In the genomic region with DNA sequence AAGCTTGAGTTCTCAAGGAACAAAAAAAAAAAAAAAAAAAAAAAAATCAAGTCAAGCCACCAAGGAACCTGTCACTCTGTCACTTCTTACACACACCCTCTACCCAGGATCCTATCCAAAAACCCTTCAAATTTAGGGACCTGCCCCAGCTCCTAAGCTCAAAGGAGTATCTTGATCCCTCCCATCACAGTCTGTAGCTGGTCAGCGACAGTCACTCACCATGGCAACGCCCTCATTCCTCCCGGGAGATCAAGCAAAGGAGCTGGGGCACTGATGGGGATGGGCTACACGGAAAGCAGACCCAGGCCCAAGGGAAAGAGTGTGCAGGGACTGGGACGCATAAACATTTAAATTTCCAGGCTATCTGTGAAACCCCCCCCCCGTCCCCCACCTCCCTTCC, we compare ENCODE assay signal across 8 mouse cellular contexts. TPM values are rescaled to one million over a fixed set of nuclear protein-coding genes. Genes with fewer than 3 reads are reported as not detected.
DNase-seq lines count a peak whose midpoint lies in the region; ATAC-seq and TF ChIP-seq lines count a peak whose summit lies in the region.

No protein-coding gene starts in this region.

- H3K27ac ChIP-seq in intestine, embryonic 14.5 days (ENCODE audit: low read depth) = no peak overlapping the region; the same call in 1 of the 2 replicates
- H3K27ac ChIP-seq in intestine, postnatal 0 days (ENCODE audit: low read depth, low read length) = no peak overlapping the region
- H3K27ac ChIP-seq in embryonic facial prominence, embryonic 12.5 days = peak overlapping the region; percentile 97; the same call in 1 of the 2 replicates
- no peak overlapping the region for H3K27ac ChIP-seq in hindbrain, embryonic 14.5 days
- H3K27ac ChIP-seq in midbrain, postnatal 0 days (ENCODE audit: low read depth, low read length) = peak overlapping the region; percentile 38

- H3K36me3 ChIP-seq in intestine, embryonic 14.5 days (ENCODE audit: control insufficient read depth, insufficient read depth, low read length) = peaks cover 26% of the 10 kb centered on the region
- peaks cover 2% of the 10 kb centered on the region; the same call in 1 of the 2 replicates for H3K36me3 ChIP-seq in intestine, postnatal 0 days (ENCODE audit: control insufficient read depth, insufficient read depth)
- H3K36me3 ChIP-seq in embryonic facial prominence, embryonic 12.5 days = peaks cover 37% of the 10 kb centered on the region
- peaks cover 43% of the 10 kb centered on the region for H3K36me3 ChIP-seq in hindbrain, embryonic 14.5 days (replicated peaks; ENCODE audit: control insufficient read depth, insufficient read depth)
- peaks cover 24% of the 10 kb centered on the region for H3K36me3 ChIP-seq in midbrain, postnatal 0 days (ENCODE audit: insufficient read depth, low read length)

- peak overlapping the region; percentile 75 for H3K4me2 ChIP-seq in intestine, embryonic 14.5 days (ENCODE audit: low read length)
- H3K4me2 ChIP-seq in intestine, postnatal 0 days (replicated peaks; ENCODE audit: low read depth) = no peak overlapping the region
- H3K4me2 ChIP-seq in embryonic facial prominence, embryonic 12.5 days (replicated peaks) = peak overlapping the region; percentile 91
- peak overlapping the region; percentile 90 for H3K4me2 ChIP-seq in hindbrain, embryonic 14.5 days (replicated peaks)
- H3K4me2 ChIP-seq in midbrain, postnatal 0 days (ENCODE audit: low read depth, low read length, poor library complexity, severe bottlenecking) = peak overlapping the region; percentile 89

- no peak overlapping the region for H3K9ac ChIP-seq in intestine, embryonic 14.5 days (ENCODE audit: low read length)
- H3K9ac ChIP-seq in intestine, postnatal 0 days (ENCODE audit: low read depth, low read length) = no peak overlapping the region
- H3K9ac ChIP-seq in embryonic facial prominence, embryonic 12.5 days = no peak overlapping the region
- no peak overlapping the region for H3K9ac ChIP-seq in hindbrain, embryonic 14.5 days
- H3K9ac ChIP-seq in midbrain, postnatal 0 days (replicated peaks; ENCODE audit: low read length, poor library complexity, severe bottlenecking) = peak overlapping the region; percentile 94

- H3K9me3 ChIP-seq in intestine, embryonic 14.5 days (ENCODE audit: control insufficient read depth, low read length) = no peaks in the 10 kb centered on the region
- H3K9me3 ChIP-seq in intestine, postnatal 0 days (ENCODE audit: control insufficient read depth) = no peaks in the 10 kb centered on the region
- no peaks in the 10 kb centered on the region for H3K9me3 ChIP-seq in embryonic facial prominence, embryonic 12.5 days
- no peaks in the 10 kb centered on the region for H3K9me3 ChIP-seq in hindbrain, embryonic 14.5 days (ENCODE audit: control insufficient read depth, low read length)
- H3K9me3 ChIP-seq in midbrain, postnatal 0 days (ENCODE audit: low read length) = no peaks in the 10 kb centered on the region

- no peak for DNase-seq in intestine, embryonic 14.5 days (ENCODE audit: low spot score)
- DNase-seq in hindbrain, embryonic 14.5 days (ENCODE audit: low spot score) = no peak
- no peak for DNase-seq in midbrain, postnatal 0 days (ENCODE audit: low spot score)
- no peak for DNase-seq in B cell, adult 2 months
- DNase-seq in left cerebral cortex, postnatal 4 days = no peak
- DNase-seq in layer of hippocampus, postnatal 25 days (ENCODE audit: extremely low spot score in 1 of 2, low spot score in 1 of 2) = no peak

- intact Hi-C loops in left cerebral cortex, postnatal 4 days (cut with DNase I) = no loop called here

- H3K27me3 ChIP-seq in intestine, embryonic 14.5 days (replicated peaks; ENCODE audit: control insufficient read depth, insufficient read depth, low read length) = no peaks in the 10 kb centered on the region; the same call in 1 of the 2 replicates
- peaks cover 33% of the 10 kb centered on the region for H3K27me3 ChIP-seq in intestine, postnatal 0 days (replicated peaks; ENCODE audit: control insufficient read depth, insufficient read depth, low read length)
- peaks cover 9% of the 10 kb centered on the region for H3K27me3 ChIP-seq in embryonic facial prominence, embryonic 12.5 days
- H3K27me3 ChIP-seq in hindbrain, embryonic 14.5 days (ENCODE audit: control insufficient read depth, insufficient read depth, low read length) = no peaks in the 10 kb centered on the region; the same call in 1 of the 2 replicates
- no peaks in the 10 kb centered on the region for H3K27me3 ChIP-seq in midbrain, postnatal 0 days (ENCODE audit: insufficient read depth, low read length)

- ATAC-seq in intestine, embryonic 14.5 days (replicated peaks; ENCODE audit: low FRiP score, low TSS enrichment, low read depth) = no peak
- no peak for ATAC-seq in intestine, postnatal 0 days
- no peak for ATAC-seq in embryonic facial prominence, embryonic 12.5 days (ENCODE audit: insufficient number of reproducible peaks, insufficient read depth, low FRiP score, low TSS enrichment)
- ATAC-seq in hindbrain, embryonic 14.5 days (ENCODE audit: low FRiP score) = no peak
- ATAC-seq in midbrain, postnatal 0 days (ENCODE audit: low FRiP score) = no peak

- TF ChIP-seq CTCF in intestine, postnatal 0 days (IDR thresholded peaks at IDR 0.05; ENCODE audit: low read depth) = no peak
- TF ChIP-seq CTCF in midbrain, postnatal 0 days (IDR thresholded peaks at IDR 0.05) = no peak

- peaks cover 37% of the 10 kb centered on the region for H3K4me1 ChIP-seq in intestine, embryonic 14.5 days (replicated peaks; ENCODE audit: control insufficient read depth, insufficient read depth, low read length)
- H3K4me1 ChIP-seq in intestine, postnatal 0 days (replicated peaks; ENCODE audit: control insufficient read depth, insufficient read depth, low read length) = no peaks in the 10 kb centered on the region
- H3K4me1 ChIP-seq in embryonic facial prominence, embryonic 12.5 days = peaks cover 35% of the 10 kb centered on the region
- H3K4me1 ChIP-seq in hindbrain, embryonic 14.5 days (replicated peaks; ENCODE audit: control insufficient read depth, insufficient read depth, low read length) = peaks cover 34% of the 10 kb centered on the region
- peaks cover 20% of the 10 kb centered on the region for H3K4me1 ChIP-seq in midbrain, postnatal 0 days (ENCODE audit: insufficient read depth, low read length)

- 18% methylated on average over 6 of the region's 6 CpGs for WGBS in intestine, embryonic 14.5 days
- 20% methylated on average over 6 of the region's 6 CpGs for WGBS in intestine, postnatal 0 days
- 9% methylated on average over 6 of the region's 6 CpGs for WGBS in embryonic facial prominence, embryonic 12.5 days
- 1% methylated on average over 6 of the region's 6 CpGs for WGBS in hindbrain, embryonic 14.5 days
- WGBS in midbrain, postnatal 0 days = 9% methylated on average over 6 of the region's 6 CpGs

- no peak overlapping the region for H3K4me3 ChIP-seq in intestine, embryonic 14.5 days (ENCODE audit: low read depth, low read length)
- H3K4me3 ChIP-seq in intestine, postnatal 0 days (ENCODE audit: low read depth, low read length) = no peak overlapping the region
- H3K4me3 ChIP-seq in embryonic facial prominence, embryonic 12.5 days = no peak overlapping the region
- peak overlapping the region; percentile 98 for H3K4me3 ChIP-seq in hindbrain, embryonic 14.5 days (replicated peaks; ENCODE audit: low read length)
- peak overlapping the region; percentile 95 for H3K4me3 ChIP-seq in midbrain, postnatal 0 days (ENCODE audit: low read depth, low read length)

RNA-seq across cellular contexts. Expression of gene Fam171a2, which starts 2.7 kb away (rescaled TPM):
- 4.5 and 4.7 TPM in 2 replicates for polyA plus RNA-seq in intestine, embryonic 14.5 days (2014; fragmentation: Nextera tagmentation; extraction: Ambion mirVana)
- 1.7 and 1.8 TPM in 2 replicates for polyA plus RNA-seq in intestine, postnatal 0 days (2015; fragmentation: Nextera tagmentation; extraction: Ambion mirVana)
- polyA plus RNA-seq in embryonic facial prominence, embryonic 12.5 days (2016; fragmentation: Nextera tagmentation; extraction: Ambion mirVana) = 13.5 and 15.3 TPM in 2 replicates
- polyA plus RNA-seq in hindbrain, embryonic 14.5 days (2014; fragmentation: Nextera tagmentation; extraction: Ambion mirVana) = 30.9 and 40.4 TPM in 2 replicates
- 584 and 605 TPM in 2 replicates for total RNA-seq in midbrain, postnatal 0 days (2014; rRNA removed)
- 22.5 and 25.4 TPM in 2 replicates for polyA plus RNA-seq in midbrain, postnatal 0 days (2015; fragmentation: Nextera tagmentation; extraction: Ambion mirVana)
- 100 to 1,000 TPM; 237 to 243 TPM for total RNA-seq in left cerebral cortex, postnatal 4 days (2021)
- total RNA-seq in layer of hippocampus, postnatal 25 days (2021) = 100 to 1,000 TPM in 1 of 2 experiments, 10 to 100 TPM in 1; 85.4 to 109 TPM

RNA-seq across cellular contexts. Expression of gene Grn, which starts 14.7 kb away (rescaled TPM):
- 115 and 116 TPM in 2 replicates for polyA plus RNA-seq in intestine, embryonic 14.5 days (2014; fragmentation: Nextera tagmentation; extraction: Ambion mirVana)
- polyA plus RNA-seq in intestine, postnatal 0 days (2015; fragmentation: Nextera tagmentation; extraction: Ambion mirVana) = 339 and 382 TPM in 2 replicates
- 116 and 126 TPM in 2 replicates for polyA plus RNA-seq in embryonic facial prominence, embryonic 12.5 days (2016; fragmentation: Nextera tagmentation; extraction: Ambion mirVana)
- 52.4 and 63.6 TPM in 2 replicates for polyA plus RNA-seq in hindbrain, embryonic 14.5 days (2014; fragmentation: Nextera tagmentation; extraction: Ambion mirVana)
- total RNA-seq in midbrain, postnatal 0 days (2014; rRNA removed) = 74.2 and 78.0 TPM in 2 replicates
- polyA plus RNA-seq in midbrain, postnatal 0 days (2015; fragmentation: Nextera tagmentation; extraction: Ambion mirVana) = 90.4 and 91.7 TPM in 2 replicates
- 10 to 100 TPM; 54.0 to 58.5 TPM for total RNA-seq in left cerebral cortex, postnatal 4 days (2021)
- total RNA-seq in layer of hippocampus, postnatal 25 days (2021) = 10 to 100 TPM; 69.9 to 74.0 TPM

RNA-seq across cellular contexts. Expression of gene Itga2b, which starts 25.1 kb away (rescaled TPM):
- polyA plus RNA-seq in intestine, embryonic 14.5 days (2014; fragmentation: Nextera tagmentation; extraction: Ambion mirVana) = 4.9 and 6.4 TPM in 2 replicates
- 2.5 and 2.6 TPM in 2 replicates for polyA plus RNA-seq in intestine, postnatal 0 days (2015; fragmentation: Nextera tagmentation; extraction: Ambion mirVana)
- 6.8 and 8.3 TPM in 2 replicates for polyA plus RNA-seq in embryonic facial prominence, embryonic 12.5 days (2016; fragmentation: Nextera tagmentation; extraction: Ambion mirVana)
- polyA plus RNA-seq in hindbrain, embryonic 14.5 days (2014; fragmentation: Nextera tagmentation; extraction: Ambion mirVana) = 5.0 and 8.4 TPM in 2 replicates
- 2.6 and 4.7 TPM in 2 replicates for total RNA-seq in midbrain, postnatal 0 days (2014; rRNA removed)
- 15.4 and 15.5 TPM in 2 replicates for polyA plus RNA-seq in midbrain, postnatal 0 days (2015; fragmentation: Nextera tagmentation; extraction: Ambion mirVana)
- total RNA-seq in left cerebral cortex, postnatal 4 days (2021) = 1 to 10 TPM; 3.6 to 4.0 TPM
- 1 to 10 TPM in 1 of 2 experiments, under 1 TPM in 1; 0.68 to 2.1 TPM for total RNA-seq in layer of hippocampus, postnatal 25 days (2021)

RNA-seq across cellular contexts. Expression of gene Slc25a39, which starts 37.0 kb away (rescaled TPM):
- 281 and 296 TPM in 2 replicates for polyA plus RNA-seq in intestine, embryonic 14.5 days (2014; fragmentation: Nextera tagmentation; extraction: Ambion mirVana)
- polyA plus RNA-seq in intestine, postnatal 0 days (2015; fragmentation: Nextera tagmentation; extraction: Ambion mirVana) = 283 and 296 TPM in 2 replicates
- 188 and 189 TPM in 2 replicates for polyA plus RNA-seq in embryonic facial prominence, embryonic 12.5 days (2016; fragmentation: Nextera tagmentation; extraction: Ambion mirVana)
- polyA plus RNA-seq in hindbrain, embryonic 14.5 days (2014; fragmentation: Nextera tagmentation; extraction: Ambion mirVana) = 154 and 157 TPM in 2 replicates
- 139 and 176 TPM in 2 replicates for total RNA-seq in midbrain, postnatal 0 days (2014; rRNA removed)
- 132 and 148 TPM in 2 replicates for polyA plus RNA-seq in midbrain, postnatal 0 days (2015; fragmentation: Nextera tagmentation; extraction: Ambion mirVana)
- total RNA-seq in left cerebral cortex, postnatal 4 days (2021) = 10 to 100 TPM; 57.2 to 58.8 TPM
- total RNA-seq in layer of hippocampus, postnatal 25 days (2021) = 10 to 100 TPM; 63.7 to 65.3 TPM

RNA-seq across cellular contexts. Expression of gene Rundc3a, which starts 51.6 kb away (rescaled TPM):
- polyA plus RNA-seq in intestine, embryonic 14.5 days (2014; fragmentation: Nextera tagmentation; extraction: Ambion mirVana) = 7.6 and 10.0 TPM in 2 replicates
- 5.2 and 5.3 TPM in 2 replicates for polyA plus RNA-seq in intestine, postnatal 0 days (2015; fragmentation: Nextera tagmentation; extraction: Ambion mirVana)
- 15.9 and 20.4 TPM in 2 replicates for polyA plus RNA-seq in embryonic facial prominence, embryonic 12.5 days (2016; fragmentation: Nextera tagmentation; extraction: Ambion mirVana)
- polyA plus RNA-seq in hindbrain, embryonic 14.5 days (2014; fragmentation: Nextera tagmentation; extraction: Ambion mirVana) = 106 TPM in 2 replicates
- 379 and 397 TPM in 2 replicates for total RNA-seq in midbrain, postnatal 0 days (2014; rRNA removed)
- polyA plus RNA-seq in midbrain, postnatal 0 days (2015; fragmentation: Nextera tagmentation; extraction: Ambion mirVana) = 127 and 133 TPM in 2 replicates
- 100 to 1,000 TPM; 261 to 262 TPM for total RNA-seq in left cerebral cortex, postnatal 4 days (2021)
- total RNA-seq in layer of hippocampus, postnatal 25 days (2021) = 100 to 1,000 TPM; 442 to 490 TPM

Comparison
In these comparisons a context has a peak if more than half of its experiments do, and no peak if none do; other contexts are left out.
1. H3K27ac ChIP-seq: peak in embryonic facial prominence, embryonic 12.5 days (single experiment) and midbrain, postnatal 0 days (single experiment); none in intestine, embryonic 14.5 days (single experiment), intestine, postnatal 0 days (single experiment) and hindbrain, embryonic 14.5 days (single experiment).
2. H3K4me3 ChIP-seq: peak in hindbrain, embryonic 14.5 days (single experiment) and midbrain, postnatal 0 days (single experiment); none in intestine, embryonic 14.5 days (single experiment), intestine, postnatal 0 days (single experiment) and embryonic facial prominence, embryonic 12.5 days (single experiment).